Mouse (Mus musculus): ENCODE measurements around the gene Sec31b. TPM values are rescaled to one million over a fixed set of nuclear protein-coding genes. Genes with fewer than 3 reads are reported as not detected.

Sec31b gene
- polyA plus RNA-seq, 1 experiment from 2014 or later = 0.19 TPM

DNA sequence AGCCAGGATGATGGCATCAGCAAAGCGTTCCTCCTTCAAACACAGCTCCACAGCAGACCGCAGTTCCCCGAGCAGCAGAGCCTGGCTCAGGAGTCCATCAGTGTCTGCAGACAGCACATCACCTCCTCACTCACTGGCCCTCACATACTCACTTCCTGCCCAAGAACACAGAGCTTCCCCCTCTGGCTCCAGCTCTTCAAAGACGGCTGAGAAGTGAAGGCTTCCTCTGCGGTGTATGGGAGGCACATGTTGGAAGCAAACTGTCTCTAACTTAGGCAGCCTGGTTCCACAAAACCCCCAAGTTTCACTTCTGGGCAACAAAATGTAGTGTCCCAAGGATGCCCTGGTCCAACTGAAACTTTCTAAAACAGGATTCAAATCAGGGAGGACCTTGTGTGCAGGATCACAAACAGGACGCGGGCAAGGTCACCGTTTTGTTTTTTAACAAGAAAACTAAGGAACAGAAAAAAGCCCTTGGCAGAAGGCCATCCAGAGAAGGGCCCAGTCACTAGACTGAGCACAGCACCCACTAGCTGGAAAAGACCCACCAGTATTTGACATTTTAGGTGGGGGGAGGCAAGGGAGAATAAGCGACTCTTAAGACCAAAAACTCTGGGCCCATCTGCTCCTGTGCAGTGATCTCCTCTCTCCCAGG, 20.0 kb downstream of the Sec31b start:
- WGBS = 81% methylated on average over 9 of the region's 9 CpGs
- Histone ChIP-seq H3K27me3 (ENCODE audit: control insufficient read depth, insufficient read depth, low read length) (no peaks in the 10 kb centered on the region), H3K27ac (replicated peaks) (no peak overlapping the region), H3K36me3 (ENCODE audit: control insufficient read depth, insufficient read depth, low read length) (no peaks in the 10 kb centered on the region), H3K4me3 (ENCODE audit: low read depth, low read length) (no peak overlapping the region), H3K9ac (ENCODE audit: low read length) (no peak overlapping the region), H3K4me1 (replicated peaks; ENCODE audit: control insufficient read depth, insufficient read depth) (no peaks in the 10 kb centered on the region), H3K9me3 (ENCODE audit: control insufficient read depth, low read length) (no peaks in the 10 kb centered on the region), H3K4me2 (replicated peaks; ENCODE audit: low read depth) (no peak overlapping the region)
- ATAC-seq (ENCODE audit: low FRiP score, low TSS enrichment) (no peak), DNase-seq (ENCODE audit: low spot score) (no peak)
- TF ChIP-seq EP300 (optimal IDR thresholded peaks at IDR 0.05) (no peak), CTCF (IDR thresholded peaks at IDR 0.05; ENCODE audit: low read depth) (no peak)

- H3K9me3 ChIP-seq (ENCODE audit: control insufficient read depth, low read length) = no peaks in the 10 kb centered on the region
- H3K4me2 ChIP-seq (replicated peaks; ENCODE audit: low read depth) = no peak overlapping the region
- ATAC-seq (ENCODE audit: low FRiP score, low TSS enrichment) = peak; percentile 29; the same call in 1 of the 2 replicates
- no peaks in the 10 kb centered on the region for H3K36me3 ChIP-seq (ENCODE audit: control insufficient read depth, insufficient read depth, low read length)
- no peaks in the 10 kb centered on the region for H3K27me3 ChIP-seq (ENCODE audit: control insufficient read depth, insufficient read depth, low read length)
- no peak overlapping the region for H3K4me3 ChIP-seq (ENCODE audit: low read depth, low read length)
- H3K27ac ChIP-seq (replicated peaks) = no peak overlapping the region
- TF ChIP-seq EP300 (optimal IDR thresholded peaks at IDR 0.05) (no peak), CTCF (IDR thresholded peaks at IDR 0.05; ENCODE audit: low read depth) (peak; percentile 54)
- DNase-seq (ENCODE audit: low spot score) = peak; percentile 19
- no peak overlapping the region for H3K9ac ChIP-seq (ENCODE audit: low read length)
- 27% methylated on average over 7 of the region's 7 CpGs for WGBS
- no peaks in the 10 kb centered on the region for H3K4me1 ChIP-seq (replicated peaks; ENCODE audit: control insufficient read depth, insufficient read depth)
Observed at GRCm38 (mm10) chr19:44519152-44519551, 26.5 kb downstream of the Sec31b start.

GRCm38 (mm10) chr19:44517996-44518768, 27.5 kb downstream of the Sec31b start:
- DNase-seq (ENCODE audit: low spot score) (no peak), ATAC-seq (ENCODE audit: low FRiP score, low TSS enrichment) (0 out of 2 replicates have a peak, but pooled peaks have one; percentile 28)
- Histone ChIP-seq H3K36me3 (ENCODE audit: control insufficient read depth, insufficient read depth, low read length) (no peaks in the 10 kb centered on the region), H3K27ac (replicated peaks) (no peak overlapping the region), H3K4me1 (replicated peaks; ENCODE audit: control insufficient read depth, insufficient read depth) (no peaks in the 10 kb centered on the region; the same call in 1 of the 2 replicates), H3K27me3 (ENCODE audit: control insufficient read depth, insufficient read depth, low read length) (no peaks in the 10 kb centered on the region), H3K9me3 (ENCODE audit: control insufficient read depth, low read length) (no peaks in the 10 kb centered on the region), H3K4me3 (ENCODE audit: low read depth, low read length) (no peak overlapping the region), H3K4me2 (replicated peaks; ENCODE audit: low read depth) (no peak overlapping the region), H3K9ac (ENCODE audit: low read length) (no peak overlapping the region)
- 76% methylated on average over 12 of the region's 12 CpGs for WGBS
- TF ChIP-seq EP300 (optimal IDR thresholded peaks at IDR 0.05) = no peak
- peak; percentile 37 for TF ChIP-seq CTCF (IDR thresholded peaks at IDR 0.05; ENCODE audit: low read depth)

DNA sequence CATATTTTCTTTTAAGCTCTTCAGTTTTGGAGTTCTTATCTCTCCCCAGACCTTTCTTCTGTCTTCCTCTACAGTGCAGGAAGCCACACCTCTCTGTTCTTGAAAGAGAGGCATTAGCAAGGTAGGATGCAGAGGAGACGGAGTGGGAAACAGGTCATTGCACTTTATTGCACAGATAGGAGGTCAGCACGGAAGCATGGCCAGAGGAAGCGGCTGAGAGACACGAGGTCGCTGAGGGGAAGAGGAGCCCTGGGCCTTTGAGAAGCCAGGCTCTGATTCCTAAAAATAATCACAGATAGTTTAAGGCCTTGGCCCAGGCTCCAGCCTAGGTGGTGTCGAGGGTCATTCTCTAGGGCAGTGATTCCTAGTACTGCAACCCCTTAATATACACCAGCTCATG, 29.9 kb downstream of the Sec31b start:
- Histone ChIP-seq H3K36me3 (ENCODE audit: control insufficient read depth, insufficient read depth, low read length) (no peaks in the 10 kb centered on the region), H3K4me1 (replicated peaks; ENCODE audit: control insufficient read depth, insufficient read depth) (no peaks in the 10 kb centered on the region; the same call in 1 of the 2 replicates), H3K4me3 (ENCODE audit: low read depth, low read length) (no peak overlapping the region), H3K4me2 (replicated peaks; ENCODE audit: low read depth) (no peak overlapping the region), H3K9me3 (ENCODE audit: control insufficient read depth, low read length) (no peaks in the 10 kb centered on the region), H3K27me3 (ENCODE audit: control insufficient read depth, insufficient read depth, low read length) (peaks cover 9% of the 10 kb centered on the region; the same call in 1 of the 2 replicates), H3K27ac (replicated peaks) (no peak overlapping the region), H3K9ac (ENCODE audit: low read length) (no peak overlapping the region)
- no peak for ATAC-seq (ENCODE audit: low FRiP score, low TSS enrichment)
- TF ChIP-seq EP300 (optimal IDR thresholded peaks at IDR 0.05) (no peak), CTCF (IDR thresholded peaks at IDR 0.05; ENCODE audit: low read depth) (no peak)
- 56% methylated on average over 6 of the region's 6 CpGs for WGBS
- DNase-seq (ENCODE audit: low spot score) = no peak

GRCm38 (mm10) chr19:44514521-44515451, 30.9 kb downstream of the Sec31b start:
- DNase-seq (ENCODE audit: low spot score) (no peak), ATAC-seq (ENCODE audit: low FRiP score, low TSS enrichment) (no peak)
- H3K9ac ChIP-seq (ENCODE audit: low read length) = no peak overlapping the region
- H3K27me3 ChIP-seq (ENCODE audit: control insufficient read depth, insufficient read depth, low read length) = peaks cover 9% of the 10 kb centered on the region; the same call in 1 of the 2 replicates
- no peaks in the 10 kb centered on the region for H3K9me3 ChIP-seq (ENCODE audit: control insufficient read depth, low read length)
- TF ChIP-seq CTCF (IDR thresholded peaks at IDR 0.05; ENCODE audit: low read depth) (no peak), EP300 (optimal IDR thresholded peaks at IDR 0.05) (no peak)
- no peak overlapping the region for H3K27ac ChIP-seq (replicated peaks)
- no peak overlapping the region for H3K4me3 ChIP-seq (ENCODE audit: low read depth, low read length)
- no peaks in the 10 kb centered on the region; the same call in 1 of the 2 replicates for H3K4me1 ChIP-seq (replicated peaks; ENCODE audit: control insufficient read depth, insufficient read depth)
- no peaks in the 10 kb centered on the region for H3K36me3 ChIP-seq (ENCODE audit: control insufficient read depth, insufficient read depth, low read length)
- no peak overlapping the region for H3K4me2 ChIP-seq (replicated peaks; ENCODE audit: low read depth)
- 21% methylated on average over 14 of the region's 14 CpGs for WGBS
